Mouse (Mus musculus) CH12.LX (cell line): ENCODE measurements around the gene Taar7a.

ENCODE experiments used
- CTCF ChIP-seq, 2 experiments: IDR thresholded peaks in 1 of 2; conservative IDR thresholded peaks in 1 of 2; 2 replicates each; pipeline ENCODE4 v1.5.1; 2011 to 2012; ENCODE audit warnings: low read depth in 2 of 2, low read length in 2 of 2, improper control_type of control experiment in 1 of 2, inconsistent platforms in 1 of 2, mild to moderate bottlenecking in 1 of 2, moderate library complexity in 1 of 2
- EP300 ChIP-seq: IDR thresholded peaks from 2 replicates; pipeline ENCODE4 v1.6.1; 2011; ENCODE audit warnings: low read length, improper control_type of control experiment
- POLR2A ChIP-seq: IDR thresholded peaks from 2 replicates; pipeline ENCODE4 v1.6.1; 2011; ENCODE audit warnings: low read depth, mild to moderate bottlenecking, improper control_type of control experiment, low read length
- TCF12 ChIP-seq: IDR thresholded peaks from 2 replicates; pipeline ENCODE4 v1.6.1; 2014; ENCODE audit warnings: low read depth, mild to moderate bottlenecking, inconsistent platforms, low read length, improper control_type of control experiment

GRCm38 (mm10) chr10:24008143-24008542 is 14.9 kb upstream of the Taar7a start:
- TF ChIP-seq POLR2A = no peak
- TF ChIP-seq CTCF (conservative IDR thresholded peaks at IDR 0.05 in 1 of 2, IDR thresholded peaks at IDR 0.05 in 1 of 2; ENCODE audit: low read depth in 2 of 2, low read length in 2 of 2) = no peak
- no peak for TF ChIP-seq TCF12
- no peak for TF ChIP-seq EP300
